Mouse (Mus musculus) stomach, adult 2 months (tissue): ENCODE results near the gene Casp12. TPM values are rescaled to one million over a fixed set of nuclear protein-coding genes. Genes with fewer than 3 reads are reported as not detected.

ENCODE experiments used
- polyA plus RNA-seq: library from polyadenylated mRNA; depleted of rRNA; stranded (reverse); fragments of >200 nt; gene quantifications from 2 replicates; pipeline ENCODE4 v1.2.3, GENCODE M21; 2012; rRNA removed

Gene Casp12
- polyA plus RNA-seq = 0.08 TPM in 1 of 2 replicates, not detected in the other

DNA sequence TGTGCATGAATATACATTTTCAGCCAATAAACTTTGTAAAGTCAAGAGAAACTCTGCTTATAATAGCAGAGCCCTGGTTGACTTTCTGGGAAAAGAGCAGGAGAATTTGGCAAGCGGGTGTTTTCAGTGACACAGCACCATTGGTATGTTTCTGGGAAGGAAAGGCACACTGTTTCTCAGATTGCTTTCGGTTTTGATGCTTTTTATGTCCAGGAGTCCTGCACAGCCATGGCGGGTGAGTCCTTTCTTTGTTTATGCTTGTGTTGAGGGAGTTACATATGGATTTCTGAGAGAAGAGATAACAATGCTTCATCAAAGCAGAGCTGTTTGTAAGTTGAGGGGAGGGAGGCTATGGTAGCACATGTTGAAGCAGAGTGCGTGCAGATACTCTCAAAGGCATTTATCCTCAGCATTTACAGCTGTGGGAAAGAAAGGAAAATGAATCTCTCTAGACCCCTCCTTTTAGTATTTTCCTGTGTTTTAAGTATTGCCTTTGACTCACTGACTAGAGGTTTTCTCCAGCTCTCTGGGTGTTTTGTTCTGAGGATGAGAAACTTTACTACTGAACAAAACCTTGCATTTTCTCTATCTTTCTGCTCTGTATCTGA is at the start of gene Casp12:
TSS of gene Casp12 (plus strand) at position 140 of the 608 bp plus-strand sequence.

DNA sequence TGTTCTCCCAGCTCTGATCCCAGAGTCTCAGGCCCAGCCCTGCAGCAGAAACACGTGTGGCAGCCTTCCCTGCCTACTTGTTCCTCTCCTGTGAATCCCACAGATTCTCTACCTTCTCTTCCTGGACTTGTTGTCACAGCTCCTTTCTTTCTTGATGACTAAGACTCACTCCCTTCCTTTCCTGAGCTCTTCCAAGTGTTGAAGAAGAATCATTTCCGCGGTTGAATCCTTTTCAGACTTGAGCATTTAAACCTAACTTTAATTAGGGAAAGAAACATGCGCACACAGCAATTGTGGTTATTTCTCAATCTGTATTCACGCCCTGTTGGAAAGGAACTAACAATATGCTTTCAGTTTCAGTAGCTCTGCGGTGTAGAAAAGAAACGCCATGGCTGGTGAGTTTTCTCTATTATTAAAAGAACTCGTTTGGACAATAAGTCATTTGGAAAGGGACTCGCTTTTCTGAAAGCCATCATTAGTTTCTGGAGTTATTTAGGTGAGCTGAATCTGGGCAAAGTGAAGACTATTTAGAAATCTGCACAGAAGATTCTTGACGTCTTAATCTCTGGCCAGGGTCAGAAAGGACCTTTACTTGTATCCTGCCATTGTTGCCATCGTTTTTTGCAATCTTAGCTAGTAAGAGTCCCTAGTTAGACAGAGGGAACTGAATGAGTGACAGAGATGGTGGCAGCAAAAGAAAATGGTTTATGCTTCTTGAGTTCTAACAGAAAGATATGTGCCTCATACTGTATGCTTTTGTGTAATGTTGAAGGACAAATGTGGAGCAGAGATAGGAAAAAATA is 46.7 kb upstream of the Casp12 start, which contains the start of gene Casp1:
TSS of gene Casp1 (plus strand) at position 189 of the 803 bp plus-strand sequence.

DNA sequence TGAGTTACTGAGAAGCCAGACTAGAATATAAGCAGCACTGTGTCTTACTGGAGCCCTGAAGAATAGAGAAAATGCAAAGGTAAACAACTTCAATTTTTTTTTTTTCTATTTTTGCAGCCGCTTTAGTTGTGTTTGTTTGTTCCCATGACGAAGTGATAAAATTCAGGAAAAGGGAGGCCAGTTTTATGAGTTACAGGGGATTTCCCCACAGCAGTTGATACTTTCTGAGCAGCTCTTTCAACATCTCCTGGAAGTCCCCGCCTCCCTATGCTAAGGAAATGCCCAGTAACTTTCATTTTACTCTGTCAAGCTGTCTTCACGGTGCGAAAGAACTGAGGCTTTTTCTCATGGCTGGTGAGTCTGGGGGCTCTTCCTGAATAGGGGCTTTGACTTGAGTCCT is 36.7 kb upstream of the Casp12 start, which contains the start of gene Casp4:
TSS of gene Casp4 (plus strand) at position 268 of the 400 bp plus-strand sequence.

Other genes with a start within 250 kb of the Casp12 start
- gene Casp1, start 46.9 kb upstream of the Casp12 start, polyA plus RNA-seq = not detected in 2 replicates
- 0.09 and 0.12 TPM in 2 replicates for gene Casp4, start 36.6 kb upstream of the Casp12 start, polyA plus RNA-seq